Mouse (Mus musculus): ENCODE measurements around the gene C1ql2. TPM values are rescaled to one million over a fixed set of nuclear protein-coding genes. Genes with fewer than 3 reads are reported as not detected.

The C1ql2 gene
- polyA plus RNA-seq, 1 experiment from 2014 or later: not detected

DNA sequence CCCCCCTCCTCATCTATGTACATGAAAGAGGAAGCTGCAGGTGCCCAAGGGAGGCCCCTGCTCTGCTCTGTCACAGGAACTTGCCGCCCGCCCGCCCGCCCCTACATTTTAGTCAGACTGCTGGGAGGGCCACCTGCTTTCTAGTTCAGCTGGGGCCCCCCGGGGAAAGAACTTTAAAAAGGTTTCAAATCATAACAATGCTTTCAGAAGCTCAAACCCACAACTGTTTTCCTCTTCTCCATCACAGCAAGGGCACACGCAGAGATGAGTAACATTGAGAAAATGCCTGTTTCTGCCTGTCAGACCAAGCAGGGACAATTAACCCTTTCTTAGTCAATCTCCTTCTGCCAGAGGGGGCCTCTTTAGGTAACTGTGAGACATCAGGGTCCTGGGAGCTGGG, 49.4 kb downstream of the C1ql2 start:
- H3K9ac ChIP-seq: no peak overlapping the region
- no peaks in the 10 kb centered on the region for H3K9me3 ChIP-seq
- 52% methylated on average over 6 of the region's 6 CpGs for WGBS
- H3K4me1 ChIP-seq: no peaks in the 10 kb centered on the region
- H3K4me3 ChIP-seq: no peak overlapping the region
- no peak overlapping the region for H3K27ac ChIP-seq (replicated peaks)
- H3K27me3 ChIP-seq (replicated peaks): peaks cover 3% of the 10 kb centered on the region; the same call in 1 of the 2 replicates
- H3K4me2 ChIP-seq: no peak overlapping the region
- ATAC-seq (ENCODE audit: extremely low read depth, insufficient number of reproducible peaks, low FRiP score, low TSS enrichment): no peak
- no peaks in the 10 kb centered on the region for H3K36me3 ChIP-seq

DNA sequence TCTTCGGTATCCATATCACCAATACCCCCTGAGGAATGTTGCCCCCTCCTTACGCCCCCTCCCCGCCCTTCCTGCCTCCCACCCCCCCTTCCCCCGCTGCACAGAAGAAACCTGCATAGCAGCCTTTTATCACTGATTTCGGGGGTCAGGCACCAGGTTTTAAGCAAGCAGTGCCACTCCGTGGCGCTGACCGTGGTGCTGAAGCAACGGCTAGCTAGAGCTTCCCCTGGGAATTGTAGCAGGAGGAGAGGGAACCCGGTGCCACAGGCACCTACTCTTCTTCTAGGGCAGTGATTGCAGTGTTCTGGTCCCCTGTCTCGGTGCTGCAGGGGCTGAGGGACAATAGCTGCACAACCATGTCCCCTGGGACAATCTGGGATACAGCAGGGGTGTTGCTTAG, 50.0 kb downstream of the C1ql2 start:
- Histone ChIP-seq H3K4me2 (no peak overlapping the region), H3K9ac (no peak overlapping the region), H3K27ac (replicated peaks) (no peak overlapping the region), H3K36me3 (no peaks in the 10 kb centered on the region), H3K27me3 (replicated peaks) (peaks cover 3% of the 10 kb centered on the region; the same call in 1 of the 2 replicates), H3K4me1 (no peaks in the 10 kb centered on the region), H3K9me3 (no peaks in the 10 kb centered on the region), H3K4me3 (no peak overlapping the region)
- no peak for ATAC-seq (ENCODE audit: extremely low read depth, insufficient number of reproducible peaks, low FRiP score, low TSS enrichment)
- WGBS: 1% methylated on average over 11 of the region's 11 CpGs

Other genes with a start within 250 kb of the C1ql2 start
- 621 and 734 TPM in 2 replicates for gene Dbi, start 219.5 kb upstream of the C1ql2 start, polyA plus RNA-seq (2015; fragmentation: Nextera tagmentation; extraction: Ambion mirVana)
- gene 3110009E18Rik, start 219.4 kb upstream of the C1ql2 start, polyA plus RNA-seq (2015; fragmentation: Nextera tagmentation; extraction: Ambion mirVana): 11.7 and 12.0 TPM in 2 replicates
- 16.2 and 18.7 TPM in 2 replicates for gene Steap3, start 67.9 kb upstream of the C1ql2 start, polyA plus RNA-seq (2015; fragmentation: Nextera tagmentation; extraction: Ambion mirVana)
- gene Marco, start 164.4 kb downstream of the C1ql2 start, polyA plus RNA-seq (2015; fragmentation: Nextera tagmentation; extraction: Ambion mirVana): 0.09 and 0.43 TPM in 2 replicates

Data from heart, embryonic 13.5 days (tissue).